Comparison of ENCODE assay signal across 24 mouse cellular contexts in genomic region chr4:86315122-86315521, GRCm38 (mm10).
DNase-seq lines count a peak whose midpoint lies in the region; ATAC-seq and TF ChIP-seq lines count a peak whose summit lies in the region.
"Had no signal": no experiment of that assay in that cellular context is flagged by ENCODE, and none has a peak within 500 bp of the region (broad histone marks: within the 10 kb centered on the region; RNA-seq: fewer than 3 reads in every experiment).

No protein-coding gene starts in this region.

- H3K27me3 ChIP-seq in heart, embryonic 12.5 days (replicated peaks): no peaks in the 10 kb centered on the region
- H3K27me3 ChIP-seq in heart, embryonic 15.5 days: no peaks in the 10 kb centered on the region
- H3K27me3 ChIP-seq in lung, embryonic 15.5 days: no peaks in the 10 kb centered on the region
- no peaks in the 10 kb centered on the region for H3K27me3 ChIP-seq in stomach, embryonic 16.5 days (ENCODE audit: control insufficient read depth, insufficient read depth, low read length)
- H3K27me3 ChIP-seq in stomach, postnatal 0 days (ENCODE audit: control insufficient read depth, insufficient read depth, low read length): no peaks in the 10 kb centered on the region
- H3K27me3 ChIP-seq: embryonic facial prominence, embryonic 12.5 days; embryonic facial prominence, embryonic 15.5 days had no signal

- 33% methylated on average over 4 of the region's 4 CpGs for WGBS in heart, embryonic 12.5 days
- WGBS in heart, embryonic 15.5 days: 39% methylated on average over 4 of the region's 4 CpGs
- 35% methylated on average over 4 of the region's 4 CpGs for WGBS in lung, embryonic 15.5 days
- WGBS in stomach, embryonic 16.5 days: 71% methylated on average over 4 of the region's 4 CpGs
- 70% methylated on average over 4 of the region's 4 CpGs for WGBS in stomach, postnatal 0 days

- peak overlapping the region; percentile 75 for H3K27ac ChIP-seq in heart, embryonic 12.5 days (ENCODE audit: poor library complexity, severe bottlenecking)
- H3K27ac ChIP-seq in heart, embryonic 15.5 days: peak overlapping the region; percentile 71
- peak overlapping the region; percentile 77 for H3K27ac ChIP-seq in lung, embryonic 15.5 days
- no peak overlapping the region for H3K27ac ChIP-seq in stomach, embryonic 16.5 days (ENCODE audit: low read length)
- no peak overlapping the region for H3K27ac ChIP-seq in stomach, postnatal 0 days (replicated peaks)
- H3K27ac ChIP-seq: embryonic facial prominence, embryonic 12.5 days; embryonic facial prominence, embryonic 15.5 days; gastrocnemius, adult 2 months; hindbrain, embryonic 14.5 days; hindbrain, postnatal 0 days had no signal

- peaks cover 63% of the 10 kb centered on the region for H3K4me1 ChIP-seq in heart, embryonic 12.5 days (replicated peaks)
- peaks cover 61% of the 10 kb centered on the region for H3K4me1 ChIP-seq in heart, embryonic 15.5 days (replicated peaks)
- H3K4me1 ChIP-seq in lung, embryonic 15.5 days: peaks cover 52% of the 10 kb centered on the region
- H3K4me1 ChIP-seq in stomach, embryonic 16.5 days (ENCODE audit: control insufficient read depth, insufficient read depth, low read length): no peaks in the 10 kb centered on the region; the same call in 1 of the 2 replicates
- H3K4me1 ChIP-seq in stomach, postnatal 0 days (replicated peaks; ENCODE audit: control insufficient read depth, insufficient read depth): no peaks in the 10 kb centered on the region
- H3K4me1 ChIP-seq: embryonic facial prominence, embryonic 12.5 days; embryonic facial prominence, embryonic 15.5 days had no signal

- no peaks in the 10 kb centered on the region for H3K9me3 ChIP-seq in heart, embryonic 12.5 days (replicated peaks)
- H3K9me3 ChIP-seq in heart, embryonic 15.5 days (replicated peaks): no peaks in the 10 kb centered on the region
- H3K9me3 ChIP-seq in lung, embryonic 15.5 days: no peaks in the 10 kb centered on the region
- H3K9me3 ChIP-seq in stomach, embryonic 16.5 days (replicated peaks; ENCODE audit: control insufficient read depth, low read length): no peaks in the 10 kb centered on the region
- no peaks in the 10 kb centered on the region for H3K9me3 ChIP-seq in stomach, postnatal 0 days (ENCODE audit: control insufficient read depth, low read length)
- H3K9me3 ChIP-seq: embryonic facial prominence, embryonic 12.5 days; embryonic facial prominence, embryonic 15.5 days had no signal

- H3K4me3 ChIP-seq in heart, embryonic 12.5 days: no peak overlapping the region
- no peak overlapping the region for H3K4me3 ChIP-seq in heart, embryonic 15.5 days
- H3K4me3 ChIP-seq in lung, embryonic 15.5 days: no peak overlapping the region
- H3K4me3 ChIP-seq in stomach, embryonic 16.5 days (replicated peaks; ENCODE audit: low read length): no peak overlapping the region
- no peak overlapping the region for H3K4me3 ChIP-seq in stomach, postnatal 0 days (ENCODE audit: low read depth, low read length)
- H3K4me3 ChIP-seq: embryonic facial prominence, embryonic 12.5 days; embryonic facial prominence, embryonic 15.5 days; gastrocnemius, adult 2 months had no signal

- no peak overlapping the region for H3K9ac ChIP-seq in heart, embryonic 12.5 days
- H3K9ac ChIP-seq in heart, embryonic 15.5 days: no peak overlapping the region
- H3K9ac ChIP-seq in lung, embryonic 15.5 days: no peak overlapping the region
- no peak overlapping the region for H3K9ac ChIP-seq in stomach, embryonic 16.5 days (ENCODE audit: low read length)
- H3K9ac ChIP-seq in stomach, postnatal 0 days (ENCODE audit: low read length): no peak overlapping the region
- H3K9ac ChIP-seq: embryonic facial prominence, embryonic 12.5 days; embryonic facial prominence, embryonic 15.5 days; forebrain, postnatal 0 days; hindbrain, embryonic 14.5 days had no signal

- intact Hi-C loops in heart, postnatal 25 days (cut with DNase I): no loop called here

- no peak for TF ChIP-seq CTCF in stomach, postnatal 0 days (IDR thresholded peaks at IDR 0.05; ENCODE audit: low read depth)

- no peak for DNase-seq in heart, postnatal 25 days (ENCODE audit: low spot score)
- DNase-seq in heart, adult 9 months (ENCODE audit: low spot score in 2 of 2): no peak
- no peak for DNase-seq in lung, postnatal 14 days
- no peak for DNase-seq in stomach, postnatal 0 days (ENCODE audit: low spot score)
- DNase-seq: adrenal gland, adult 2 months; adrenal gland, postnatal 14 days; cerebellum, adult 11 months; cerebellum, adult 9-11 months; forebrain, postnatal 0 days; gastrocnemius, adult 2 months; gastrocnemius, postnatal 14 days; heart, adult 18-20 months had no signal

- TF ChIP-seq EP300 in stomach, postnatal 0 days (optimal IDR thresholded peaks at IDR 0.05): no peak

- no peaks in the 10 kb centered on the region for H3K36me3 ChIP-seq in heart, embryonic 12.5 days
- H3K36me3 ChIP-seq in heart, embryonic 15.5 days: no peaks in the 10 kb centered on the region
- no peaks in the 10 kb centered on the region for H3K36me3 ChIP-seq in lung, embryonic 15.5 days
- no peaks in the 10 kb centered on the region for H3K36me3 ChIP-seq in stomach, embryonic 16.5 days (ENCODE audit: control insufficient read depth, insufficient read depth, low read length)
- no peaks in the 10 kb centered on the region for H3K36me3 ChIP-seq in stomach, postnatal 0 days (ENCODE audit: control insufficient read depth, insufficient read depth, low read length)
- H3K36me3 ChIP-seq: embryonic facial prominence, embryonic 12.5 days; embryonic facial prominence, embryonic 15.5 days had no signal

- peak; percentile 56 for ATAC-seq in heart, embryonic 12.5 days (ENCODE audit: insufficient number of reproducible peaks, low FRiP score)
- ATAC-seq in heart, embryonic 15.5 days (replicated peaks; ENCODE audit: insufficient number of reproducible peaks, insufficient read depth, low FRiP score, low read depth): peak; percentile 41
- ATAC-seq in lung, embryonic 15.5 days (ENCODE audit: borderline replicate concordance, extremely low read depth, low FRiP score, low TSS enrichment): no peak
- peak; percentile 12; the same call in 1 of the 2 replicates for ATAC-seq in stomach, embryonic 16.5 days (ENCODE audit: insufficient read depth, low FRiP score)
- ATAC-seq in stomach, postnatal 0 days (ENCODE audit: low FRiP score, low TSS enrichment): no peak
- ATAC-seq: CD4-positive, CD25-positive, alpha-beta regulatory T cell, adult 4 months; forebrain, embryonic 14.5 days; forebrain, postnatal 0 days; hindbrain, postnatal 0 days; inflammation-experienced regulatory T-cells, adult 6 months; intestine, embryonic 16.5 days had no signal

- H3K4me2 ChIP-seq in heart, embryonic 12.5 days: no peak overlapping the region
- no peak overlapping the region for H3K4me2 ChIP-seq in heart, embryonic 15.5 days
- no peak overlapping the region for H3K4me2 ChIP-seq in lung, embryonic 15.5 days
- H3K4me2 ChIP-seq in stomach, embryonic 16.5 days (ENCODE audit: low read depth, low read length): no peak overlapping the region
- no peak overlapping the region for H3K4me2 ChIP-seq in stomach, postnatal 0 days (replicated peaks; ENCODE audit: low read depth)
- H3K4me2 ChIP-seq: embryonic facial prominence, embryonic 12.5 days; embryonic facial prominence, embryonic 15.5 days; hindbrain, embryonic 14.5 days had no signal

Comparison
In these comparisons a context has a peak if more than half of its experiments do, and no peak if none do; other contexts are left out.
1. ATAC-seq: peak in heart, embryonic 12.5 days (single experiment), heart, embryonic 15.5 days (single experiment) and stomach, embryonic 16.5 days (single experiment); none in lung, embryonic 15.5 days (single experiment) and stomach, postnatal 0 days (single experiment).
2. H3K27ac ChIP-seq: peak in heart, embryonic 12.5 days (single experiment), heart, embryonic 15.5 days (single experiment) and lung, embryonic 15.5 days (single experiment); none in stomach, embryonic 16.5 days (single experiment) and stomach, postnatal 0 days (single experiment).